Mouse (Mus musculus) liver, postnatal 0 days (tissue): ENCODE measurements around the gene Bak1.

Source experiments
- CTCF ChIP-seq: sonication (generic); IDR thresholded peaks from 2 replicates; pipeline ENCODE4 v1.5.1; 2016; ENCODE audit warnings: antibody characterized with exemption, low read depth
- EP300 ChIP-seq: IDR thresholded peaks from 2 replicates; pipeline ENCODE4 v1.6.1; 2016; ENCODE audit warnings: antibody characterized with exemption, low read depth, mild to moderate bottlenecking

GRCm38 (mm10) chr17:27029431-27029830 is 622 bp upstream of the Bak1 start:
- TF ChIP-seq CTCF, result no peak
- TF ChIP-seq EP300, result no peak
